Mouse (Mus musculus) spleen, adult 2 months (tissue): ENCODE results near the gene Tbx10.

Experiments
- CTCF ChIP-seq: fragments of 200-500 bp; IDR thresholded peaks from 2 replicates; pipeline ENCODE4 v1.5.1; 2011; ENCODE audit warnings: mild to moderate bottlenecking, inconsistent platforms; ENCODE audit not compliant: insufficient read depth, insufficient read length, insufficient replicate concordance; ENCODE audit errors: extremely low read depth
- POLR2A ChIP-seq: fragments of 200-500 bp; IDR thresholded peaks from 2 replicates; pipeline ENCODE4 v1.6.1; 2011; ENCODE audit warnings: low read depth, low read length, inconsistent platforms

DNA sequence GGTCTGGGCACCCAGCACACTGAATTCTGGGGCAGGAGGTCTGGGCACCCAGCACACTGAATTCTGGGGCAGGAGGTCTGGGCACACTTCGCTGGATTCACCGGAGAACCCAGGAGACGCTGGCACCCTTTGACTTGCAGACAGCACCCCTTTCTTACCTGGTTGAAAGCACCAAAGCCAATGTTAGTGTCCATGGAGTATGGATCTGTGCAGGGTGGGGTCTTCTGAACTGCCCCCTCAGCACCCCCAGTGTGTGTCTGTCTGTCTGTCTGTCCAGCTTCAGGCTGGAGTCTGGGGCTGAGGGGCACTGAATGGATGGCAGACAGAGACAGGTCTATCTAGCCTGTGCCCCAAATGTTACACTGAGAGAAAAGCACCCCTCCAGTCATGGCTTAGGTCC is 990 bp upstream of the Tbx10 start:
- TF ChIP-seq POLR2A = no peak
- no peak for TF ChIP-seq CTCF
